Mouse (Mus musculus): ENCODE measurements around the gene Gna15.

Gna15 gene

DNA sequence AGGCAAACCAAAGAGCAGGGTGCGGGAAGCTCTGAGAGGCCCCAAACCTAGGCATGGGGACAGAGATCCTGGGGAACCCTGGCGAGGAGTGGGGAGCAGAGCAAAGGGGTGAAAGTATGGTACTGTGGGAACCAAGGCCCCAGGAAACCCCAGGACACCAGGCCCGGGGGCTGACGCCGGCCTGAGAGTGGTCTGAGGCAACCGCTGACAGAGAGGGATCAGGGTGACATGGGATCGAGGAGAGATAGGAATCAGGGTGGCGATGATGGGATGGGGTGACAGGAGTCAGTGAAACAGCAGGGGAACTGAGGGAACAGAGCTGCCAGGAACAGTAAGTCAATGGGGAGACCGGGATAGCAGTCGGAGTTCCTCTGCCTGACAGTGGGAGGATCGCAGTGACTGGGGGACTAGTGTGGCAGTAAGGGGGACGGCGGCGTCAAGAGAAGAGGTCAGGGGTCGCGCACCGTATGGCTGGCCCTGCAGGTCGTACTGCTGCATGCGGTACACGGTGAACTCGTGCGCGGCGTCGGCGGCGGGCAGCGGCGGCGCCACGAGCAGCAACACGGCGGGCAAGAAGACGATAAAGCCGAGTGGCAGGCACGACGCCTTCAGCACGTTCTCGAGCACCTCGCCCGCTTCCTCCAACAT lies 28.3 kb downstream of the Gna15 start:
- DNase-seq (ENCODE audit: inconsistent ontology term): no peak

DNA sequence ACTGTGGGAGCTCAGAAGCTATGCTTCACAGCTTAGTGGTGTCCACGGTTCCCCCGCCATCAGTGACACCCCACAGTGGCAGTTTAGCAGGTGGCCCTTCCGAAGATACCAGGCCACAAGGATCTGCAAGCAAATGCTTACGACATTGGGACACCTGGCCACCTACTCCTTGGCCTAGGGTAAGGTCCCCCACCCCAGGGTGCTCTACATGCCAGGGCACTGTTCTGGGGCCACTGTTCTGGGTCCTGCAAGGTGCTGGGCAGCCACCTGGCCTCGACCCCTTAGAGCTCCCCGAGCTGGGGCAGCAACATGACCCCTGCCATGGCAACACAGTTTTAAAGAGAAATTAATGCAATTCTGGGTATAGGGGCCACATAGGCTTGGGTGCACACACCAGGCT lies 28.9 kb downstream of the Gna15 start:
- DNase-seq (ENCODE audit: inconsistent ontology term): no peak

GRCm38 (mm10) chr10:81494260-81495041 lies 29.6 kb downstream of the Gna15 start:
- no peak for DNase-seq (ENCODE audit: inconsistent ontology term)

DNA sequence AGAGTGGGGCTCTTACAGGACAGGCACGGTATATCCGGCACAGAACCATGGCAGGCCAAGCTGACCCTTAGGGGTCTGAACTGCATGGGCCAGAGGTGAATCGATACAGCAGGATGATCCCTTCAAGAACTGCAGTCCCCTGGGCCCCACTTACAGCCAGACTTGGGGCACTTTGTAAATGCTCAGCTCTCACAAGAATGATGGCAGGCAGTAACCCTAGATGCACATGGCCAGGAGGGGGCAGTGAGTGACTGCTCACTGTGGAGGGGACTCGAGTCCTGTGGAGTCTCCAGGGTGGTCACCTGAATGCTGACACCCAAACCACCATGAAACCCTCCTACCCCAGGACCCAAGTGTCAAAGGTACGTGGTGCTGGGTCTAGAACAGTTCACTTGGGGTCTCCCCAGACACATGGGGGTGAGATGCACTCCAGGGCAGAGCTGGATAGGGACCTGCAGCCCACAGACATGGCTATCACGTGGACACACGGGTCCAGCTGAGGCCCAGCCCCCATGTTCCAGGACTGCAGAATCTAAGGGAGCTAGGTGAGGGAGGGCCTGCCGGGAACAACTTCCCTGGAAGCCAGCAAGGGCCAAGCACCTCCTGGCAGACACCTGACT lies 30.3 kb downstream of the Gna15 start:
- no peak for DNase-seq (ENCODE audit: inconsistent ontology term)

DNA sequence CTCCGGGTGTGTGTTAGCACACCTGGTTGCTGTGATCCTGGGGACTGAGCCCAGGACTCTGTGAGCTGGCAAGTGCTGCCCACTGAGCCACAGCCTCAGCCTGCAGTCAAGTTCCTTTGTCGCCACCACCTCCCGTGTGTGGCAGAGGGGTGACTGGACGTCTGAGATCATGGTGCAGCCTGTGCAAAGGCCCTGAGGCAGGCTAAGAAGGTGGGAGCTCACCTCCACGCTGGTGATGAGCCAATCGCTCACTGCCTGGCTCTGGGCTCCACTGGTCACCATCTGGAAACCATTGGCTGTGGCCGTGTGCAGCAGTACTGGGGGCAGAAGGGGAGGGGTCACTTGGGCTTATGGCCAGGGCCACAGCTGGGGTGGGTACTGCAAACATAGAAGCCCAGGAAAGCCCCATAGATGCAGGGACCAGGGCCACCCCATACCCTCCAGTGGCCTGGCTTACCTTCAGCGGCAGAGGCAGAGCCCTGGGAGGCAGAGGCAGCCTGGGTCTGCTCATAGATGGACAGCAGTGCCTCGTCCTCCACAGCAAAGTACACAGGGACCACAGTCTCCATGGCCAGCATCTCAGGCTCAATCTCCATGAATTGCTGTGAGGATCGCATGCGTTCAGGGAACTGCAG lies 31.3 kb downstream of the Gna15 start:
- no peak for DNase-seq (ENCODE audit: inconsistent ontology term)

GRCm38 (mm10) chr10:81491018-81491417 lies 33.0 kb downstream of the Gna15 start:
- DNase-seq (ENCODE audit: inconsistent ontology term): no peak

- DNase-seq (ENCODE audit: inconsistent ontology term): no peak
Measured at GRCm38 (mm10) chr10:81489941-81490340, 34.1 kb downstream of the Gna15 start.

GRCm38 (mm10) chr10:81488081-81488480 lies 35.9 kb downstream of the Gna15 start:
- DNase-seq (ENCODE audit: inconsistent ontology term): no peak

DNA sequence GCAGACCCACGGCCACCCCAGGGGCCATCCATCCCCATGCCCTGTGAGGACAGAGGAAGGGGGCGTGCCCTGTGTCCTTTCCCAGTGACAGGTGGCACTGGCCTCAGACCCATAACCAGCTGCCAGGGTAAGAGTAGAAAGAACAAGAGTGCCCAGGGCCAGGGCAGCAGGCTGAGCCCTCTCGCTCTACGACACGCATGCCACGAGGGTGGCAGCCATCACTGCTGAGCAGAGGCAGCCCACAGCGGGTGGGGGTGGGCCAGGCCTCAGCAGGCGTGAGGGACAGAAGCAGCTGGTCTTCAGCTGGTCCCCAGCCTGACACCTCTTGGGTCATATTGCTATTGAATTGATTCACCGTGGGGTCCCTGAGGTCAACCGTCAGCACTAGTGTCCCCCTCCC lies 37.5 kb downstream of the Gna15 start:
- no peak for DNase-seq (ENCODE audit: inconsistent ontology term)

- DNase-seq (ENCODE audit: inconsistent ontology term): no peak
Measured at GRCm38 (mm10) chr10:81485479-81486018, 38.5 kb downstream of the Gna15 start.

DNA sequence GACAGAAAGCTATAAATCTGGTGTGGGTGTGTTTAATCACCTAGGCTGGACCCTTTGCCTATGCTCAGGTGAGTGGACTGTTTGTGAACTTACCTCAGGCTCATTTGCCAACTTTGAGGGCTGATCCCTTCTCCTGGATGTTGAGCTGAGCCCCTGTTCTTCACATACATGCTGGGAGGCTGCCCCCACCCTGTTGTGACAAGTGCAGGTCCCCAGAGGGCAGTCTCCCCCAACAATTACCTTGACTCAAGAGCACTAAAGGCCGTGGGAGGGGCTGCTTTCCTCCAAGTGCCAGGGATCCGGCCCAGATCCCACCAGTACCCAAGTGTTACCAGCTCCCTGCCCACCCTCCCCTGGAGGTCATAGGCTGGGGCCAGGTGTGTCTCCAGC lies 39.0 kb downstream of the Gna15 start:
- DNase-seq (ENCODE audit: inconsistent ontology term): no peak

GRCm38 (mm10) chr10:81484441-81485059 lies 39.5 kb downstream of the Gna15 start:
- no peak for DNase-seq (ENCODE audit: inconsistent ontology term)

DNA sequence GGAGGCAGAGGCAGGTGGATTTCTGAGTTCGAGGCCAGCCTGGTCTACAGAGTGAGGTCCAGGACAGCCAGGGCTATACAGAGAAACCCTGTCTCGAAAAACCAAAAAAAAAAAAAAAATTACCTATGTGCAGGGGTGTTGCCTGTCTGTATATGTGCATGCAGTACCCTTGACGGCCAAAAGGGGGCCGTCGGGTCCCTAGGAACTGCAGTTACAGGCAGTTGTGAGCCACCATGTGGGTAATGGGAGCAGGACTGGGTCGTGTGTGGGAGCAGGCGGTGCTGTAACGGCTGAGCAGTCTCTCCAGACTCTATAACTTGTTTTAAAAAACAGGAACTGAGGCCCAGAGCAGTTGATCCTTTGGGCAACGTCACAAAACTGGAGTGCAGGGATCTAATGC lies 40.0 kb downstream of the Gna15 start:
- no peak for DNase-seq (ENCODE audit: inconsistent ontology term)

DNA sequence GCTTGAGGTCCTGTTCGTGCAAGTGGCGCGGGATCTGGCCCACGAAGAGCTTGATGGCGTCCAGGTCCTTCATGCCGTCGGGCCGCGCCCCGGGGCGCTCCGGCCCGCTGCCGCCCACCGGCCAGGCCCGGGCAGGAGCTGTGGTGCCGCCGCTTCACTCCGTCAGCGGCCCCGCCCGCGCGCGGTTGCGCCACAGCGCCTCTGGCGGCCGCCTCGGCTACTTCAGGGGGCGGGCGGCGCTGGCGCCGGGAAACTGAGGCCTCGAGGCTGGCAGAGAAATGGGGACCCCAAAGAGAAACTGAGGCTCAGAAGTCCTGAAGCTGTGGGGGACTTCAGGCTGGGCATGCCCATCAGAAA lies 41.5 kb downstream of the Gna15 start, which contains the start of gene Celf5:
Celf5 (minus strand) TSS at position 177 of the 357 bp plus-strand sequence.
- DNase-seq (ENCODE audit: inconsistent ontology term): peak; percentile 62

GRCm38 (mm10) chr10:81481605-81482532 lies 42.2 kb downstream of the Gna15 start:
- no peak for DNase-seq (ENCODE audit: inconsistent ontology term)

GRCm38 (mm10) chr10:81474461-81474860 lies 49.6 kb downstream of the Gna15 start:
- no peak for DNase-seq (ENCODE audit: inconsistent ontology term)

- DNase-seq (ENCODE audit: inconsistent ontology term): no peak
Measured at GRCm38 (mm10) chr10:81473003-81473451, 51.0 kb downstream of the Gna15 start.

GRCm38 (mm10) chr10:81472403-81473002 lies 51.5 kb downstream of the Gna15 start:
- no peak for DNase-seq (ENCODE audit: inconsistent ontology term)

GRCm38 (mm10) chr10:81470454-81470853 lies 53.6 kb downstream of the Gna15 start:
- DNase-seq (ENCODE audit: inconsistent ontology term): no peak

GRCm38 (mm10) chr10:81469253-81469652 lies 54.8 kb downstream of the Gna15 start:
- no peak for DNase-seq (ENCODE audit: inconsistent ontology term)
